Mouse (Mus musculus): Measurements from ENCODE around the gene Elf2.
"Not testable (repeated sequence)": the region's sequence is repeated elsewhere in the genome, so short reads cannot be mapped to it uniquely, and the experiment has no call there.

Elf2 gene

DNA sequence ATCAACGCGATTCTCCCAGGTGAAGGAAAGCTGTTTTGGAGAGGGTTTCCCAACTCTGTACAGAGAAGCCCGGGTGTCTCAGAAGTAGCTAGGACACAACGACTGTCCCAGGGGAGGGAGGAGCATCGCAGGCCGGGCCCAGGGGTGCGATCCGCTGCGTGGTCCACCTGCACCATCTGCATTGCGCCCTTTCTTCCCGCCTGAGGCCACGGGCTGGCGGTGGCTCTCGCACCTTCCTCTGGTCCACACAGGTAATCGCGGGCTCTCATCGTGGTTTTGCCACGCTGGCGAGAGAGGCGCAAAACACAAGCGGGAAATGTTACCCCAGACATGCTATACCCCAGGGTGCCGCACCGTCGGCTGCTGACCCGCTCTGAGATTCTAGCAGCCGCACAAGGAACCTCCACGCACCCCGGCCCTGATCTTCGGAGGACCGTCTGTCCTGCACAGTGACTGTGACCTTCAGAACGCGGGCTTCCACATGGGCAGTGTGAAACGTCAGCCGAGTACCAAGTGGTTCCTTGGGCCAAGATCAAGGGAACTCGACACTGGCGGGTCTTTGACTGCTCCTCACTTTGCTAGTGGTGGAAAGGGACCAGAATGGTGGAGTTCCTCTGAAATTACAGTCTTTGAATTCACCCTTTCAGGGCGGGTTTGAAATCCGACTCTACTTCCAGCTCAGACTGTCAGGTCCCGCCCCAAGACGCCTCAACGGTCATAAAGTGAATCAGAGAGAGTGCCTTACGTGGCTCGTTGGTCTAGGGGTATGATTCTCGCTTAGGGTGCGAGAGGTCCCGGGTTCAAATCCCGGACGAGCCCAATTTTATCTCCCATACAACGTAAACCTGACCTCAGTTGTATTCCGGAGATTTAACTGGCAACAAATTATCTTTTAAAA, 18.4 kb upstream of the Elf2 start:
- peak; percentile 90 for DNase-seq

DNA sequence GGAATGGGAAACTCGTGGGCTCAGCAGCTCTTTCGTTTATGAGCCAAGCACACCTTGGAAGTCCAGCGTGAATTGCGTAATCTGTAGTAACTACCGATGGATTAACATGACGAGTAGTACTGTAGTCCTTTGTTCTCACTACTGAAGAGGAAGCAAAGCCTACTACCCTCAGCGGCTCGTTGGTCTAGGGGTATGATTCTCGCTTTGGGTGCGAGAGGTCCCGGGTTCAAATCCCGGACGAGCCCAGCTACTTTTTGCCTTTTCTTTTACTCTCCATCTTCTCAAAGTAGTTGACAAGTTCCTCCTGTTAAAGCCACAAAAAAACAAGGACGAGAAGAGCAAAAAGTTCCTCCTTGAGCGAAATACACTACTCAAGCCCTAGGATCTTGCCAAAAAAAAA, 17.7 kb upstream of the Elf2 start:
- DNase-seq, result peak; percentile 89

DNA sequence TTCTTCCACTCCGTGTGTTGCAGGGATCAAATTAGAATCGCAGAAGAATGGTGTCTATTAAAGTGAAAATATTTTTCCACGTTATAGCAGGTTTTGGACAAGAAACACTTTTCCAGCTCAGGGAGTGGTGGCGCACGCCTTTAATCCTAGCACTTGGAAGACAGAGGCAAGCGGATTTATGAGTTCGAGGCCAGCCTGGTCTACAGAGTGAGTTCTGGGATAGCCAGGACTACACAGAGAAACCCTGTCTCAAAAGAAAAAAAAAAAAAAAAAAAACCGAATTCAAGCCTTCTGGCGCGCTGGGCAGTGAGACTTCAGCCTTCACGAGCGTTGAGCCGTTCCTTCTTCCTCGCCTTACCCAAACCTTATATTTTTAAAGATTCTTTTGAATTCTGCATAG, 17.2 kb upstream of the Elf2 start:
- DNase-seq, result peak; percentile 60

- no peak for DNase-seq
Measured at GRCm38 (mm10) chr3:51357078-51357477, 16.6 kb upstream of the Elf2 start.

DNA sequence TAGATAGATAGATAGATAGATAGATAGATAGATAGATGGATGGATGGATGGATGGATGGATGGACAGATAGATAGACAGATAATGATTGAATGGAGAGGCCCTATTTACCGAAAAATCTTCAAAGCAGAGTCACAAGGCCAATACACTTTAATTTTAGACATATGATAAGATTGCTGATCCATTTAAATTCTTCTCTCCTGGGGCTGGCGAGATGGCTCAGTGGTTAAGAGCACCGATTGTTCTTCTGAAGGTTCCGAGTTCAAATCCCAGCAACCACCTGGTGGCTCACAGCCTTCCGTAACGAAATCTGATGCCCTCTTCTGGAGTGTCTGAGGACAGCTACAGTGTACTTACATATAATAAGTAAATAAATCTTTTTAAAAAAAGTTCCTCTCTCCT, 14.5 kb upstream of the Elf2 start:
- DNase-seq, result not testable (repeated sequence)

GRCm38 (mm10) chr3:51354034-51354427, 13.6 kb upstream of the Elf2 start:
- no peak for DNase-seq

GRCm38 (mm10) chr3:51353325-51354033, 13.0 kb upstream of the Elf2 start:
- DNase-seq, result peak; percentile 78

GRCm38 (mm10) chr3:51350806-51351205, 10.3 kb upstream of the Elf2 start:
- DNase-seq, result no peak

DNA sequence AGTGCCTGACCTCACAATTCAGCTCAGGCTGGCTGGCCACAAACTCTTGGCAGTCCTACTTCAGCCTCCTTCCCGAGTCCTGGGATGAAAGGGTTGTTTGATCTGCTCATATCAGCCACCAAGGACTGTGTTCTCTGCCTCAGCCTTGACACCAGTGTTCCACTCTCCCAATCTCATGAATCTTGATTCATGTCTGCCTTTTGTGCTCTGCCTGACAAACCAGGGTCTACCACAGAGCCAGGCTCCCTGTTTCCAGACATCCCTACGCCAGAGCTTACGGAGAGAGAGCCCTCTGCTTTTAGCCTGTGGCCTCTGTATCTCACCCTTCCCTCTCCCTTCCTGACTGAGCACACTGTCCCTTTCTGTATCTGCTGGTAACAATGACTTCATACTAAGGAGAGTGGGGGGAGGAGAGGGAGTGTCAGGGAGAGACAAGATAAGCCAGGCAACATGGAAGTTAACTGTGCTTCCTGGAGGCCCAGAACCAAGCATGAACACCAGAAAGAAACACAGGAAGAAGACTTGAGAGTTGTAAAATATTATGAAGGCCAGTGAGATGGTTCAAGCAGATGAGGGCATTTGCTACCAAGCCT, 8.3 kb upstream of the Elf2 start:
- DNase-seq, result peak; percentile 36

DNA sequence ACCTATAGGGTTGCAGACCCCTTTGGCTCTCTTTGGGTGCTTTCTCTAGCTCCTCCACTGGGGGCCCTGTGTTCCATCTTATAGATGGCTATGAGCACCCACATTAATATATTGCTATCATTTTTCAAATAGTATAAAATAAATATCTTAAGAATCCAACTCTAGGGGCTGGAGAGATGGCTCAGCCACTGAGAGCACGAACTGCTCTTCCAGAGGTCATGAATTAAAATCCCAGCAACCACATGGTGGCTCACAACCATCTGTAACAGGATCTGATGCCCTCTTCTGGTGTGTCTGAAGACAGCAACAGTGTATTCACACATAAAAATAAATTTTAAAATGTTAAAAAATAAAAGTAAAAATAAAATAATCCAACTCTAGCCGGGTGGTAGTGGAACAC, 4.6 kb upstream of the Elf2 start:
- not testable (repeated sequence) for DNase-seq

- DNase-seq, result not testable (repeated sequence)
Measured at GRCm38 (mm10) chr3:51344182-51344581, 3.7 kb upstream of the Elf2 start.

- no peak for DNase-seq
Measured at GRCm38 (mm10) chr3:51343260-51343659, 2.8 kb upstream of the Elf2 start.

- no peak for DNase-seq
Measured at GRCm38 (mm10) chr3:51342152-51342551, 1.7 kb upstream of the Elf2 start.

DNA sequence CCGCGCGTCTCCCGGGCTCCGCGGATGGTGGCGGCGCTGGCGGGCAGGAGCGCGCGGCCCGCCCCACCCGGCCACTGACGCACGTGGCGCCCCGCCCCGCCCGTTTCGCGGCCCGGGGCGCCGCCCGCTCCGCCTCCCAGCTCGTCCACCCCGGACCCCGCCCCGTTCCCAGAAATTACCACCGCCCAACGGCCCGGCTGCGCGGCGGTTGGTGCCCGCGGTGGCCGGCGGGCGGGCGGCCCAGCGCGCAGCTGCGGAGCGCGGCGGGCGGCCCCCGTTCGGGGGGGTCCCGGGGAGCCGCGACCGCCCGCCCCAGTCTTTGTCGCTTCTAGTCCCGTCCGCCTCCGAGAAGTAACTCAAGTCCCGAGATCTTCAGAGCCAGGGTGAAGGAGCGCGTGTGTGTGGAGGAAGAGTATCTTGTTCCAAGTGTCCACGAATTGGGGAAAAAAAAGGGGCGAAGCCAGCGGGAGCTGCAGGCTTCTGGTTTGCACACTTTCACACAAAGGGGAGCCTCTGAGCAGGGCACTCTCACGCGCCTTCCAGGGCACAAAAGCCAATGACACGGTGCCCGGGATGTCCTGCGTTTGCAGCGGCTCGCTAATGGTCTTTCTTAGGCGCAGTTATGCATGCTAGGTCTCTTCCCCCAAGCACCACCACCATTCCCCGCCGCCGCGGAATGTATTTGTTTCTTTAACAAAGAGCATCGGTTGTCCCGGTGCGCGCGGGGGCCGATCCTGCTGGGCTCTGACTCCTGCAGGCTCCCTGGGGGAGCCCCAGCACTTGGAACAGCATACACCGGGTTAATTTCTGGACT, 1.0 kb upstream of the Elf2 start:
- peak; percentile 95 for DNase-seq

DNA sequence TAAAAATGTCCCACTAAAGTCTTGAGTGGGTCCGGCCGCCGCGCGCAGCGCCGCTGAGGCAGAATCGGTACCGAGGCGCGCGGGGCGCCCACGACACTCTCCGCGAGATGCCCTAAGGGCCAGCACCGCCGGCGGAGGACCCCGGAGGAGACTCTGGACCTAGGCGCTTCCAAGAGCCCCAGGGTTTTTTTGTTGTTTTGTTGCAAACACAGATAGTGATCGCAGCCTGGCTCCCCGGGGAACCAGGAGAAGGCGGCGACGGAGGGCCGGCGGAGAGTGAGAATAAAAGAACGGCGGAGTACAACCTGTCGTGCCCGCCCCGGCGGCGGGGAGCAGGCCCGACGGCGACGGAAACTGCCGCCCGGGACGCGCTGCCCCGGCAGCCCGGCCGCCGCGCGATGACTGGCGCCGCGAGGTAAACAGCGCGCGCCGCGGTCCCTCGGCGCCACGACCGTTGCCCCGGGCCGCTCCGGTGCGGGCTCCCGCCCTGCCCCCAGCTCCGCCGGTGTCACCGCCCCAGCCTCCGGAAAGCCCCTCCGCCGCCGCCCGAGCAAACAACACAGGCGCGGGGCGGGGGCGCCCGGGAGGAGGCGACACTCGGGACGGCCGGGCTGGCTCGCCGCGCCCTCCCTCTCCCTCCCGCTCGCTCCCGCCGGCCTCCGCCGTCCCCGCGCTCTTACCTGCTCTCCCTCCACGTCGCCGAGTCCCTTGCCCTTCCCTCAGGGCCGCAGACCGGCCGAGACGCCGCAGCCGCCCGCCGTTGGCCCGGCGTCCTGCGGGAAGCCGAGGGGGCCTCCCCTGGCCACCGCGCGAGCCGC, 520 bp downstream of the Elf2 start:
- peak; percentile 71 for DNase-seq

GRCm38 (mm10) chr3:51339378-51339733, 1.1 kb downstream of the Elf2 start:
- no peak for DNase-seq

DNA sequence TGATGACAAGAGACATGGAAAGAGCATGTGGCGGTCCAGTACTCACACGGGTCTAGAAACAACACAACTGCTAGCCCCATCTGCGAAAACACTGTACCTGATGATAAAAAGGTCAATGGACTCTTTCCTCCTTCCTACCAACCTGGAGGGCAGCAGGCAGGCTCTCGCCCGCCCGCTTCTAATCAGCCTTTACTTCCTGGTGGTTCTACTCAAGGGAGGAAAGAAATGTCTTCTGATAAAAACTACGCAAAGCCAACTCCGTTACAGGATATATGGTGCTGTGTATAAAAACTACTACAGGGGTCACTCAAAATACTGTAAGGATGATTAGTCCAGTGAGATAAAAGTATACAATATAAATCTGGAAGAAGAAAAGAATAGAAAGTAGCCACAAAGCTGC, 5.1 kb downstream of the Elf2 start:
- DNase-seq, result no peak

- no peak for DNase-seq
Measured at GRCm38 (mm10) chr3:51333950-51334349, 6.5 kb downstream of the Elf2 start.

DNA sequence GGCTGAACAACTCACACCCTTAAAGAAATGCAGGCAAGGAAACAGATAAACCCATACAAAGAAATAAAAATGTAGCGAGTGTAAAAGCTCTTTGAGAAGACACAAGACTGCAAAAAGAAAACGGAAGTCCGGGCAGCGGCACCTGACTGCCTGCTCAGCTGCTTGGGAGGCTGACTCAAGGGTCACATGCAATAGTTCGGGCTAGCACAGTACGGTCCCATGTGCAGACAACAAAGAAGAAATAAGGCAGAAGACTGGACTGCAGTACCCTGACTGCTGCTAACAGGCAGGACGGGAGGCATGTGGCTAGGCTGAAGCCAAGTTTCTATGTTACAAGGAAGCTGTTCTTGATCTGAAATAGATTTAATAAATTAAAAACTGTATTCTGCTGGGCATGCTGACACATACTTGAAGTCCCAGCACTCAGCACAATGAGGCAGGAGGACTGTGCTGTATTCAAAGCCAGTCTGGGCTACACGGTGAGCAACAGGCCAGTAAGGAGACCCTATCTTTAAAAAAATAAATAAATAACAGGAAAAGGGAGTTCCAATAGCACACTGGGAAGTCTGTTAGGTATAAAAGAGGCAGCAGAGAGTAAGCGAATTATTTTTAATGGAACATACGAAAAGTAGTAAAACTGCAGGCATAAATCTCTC, 7.1 kb downstream of the Elf2 start:
- DNase-seq, result peak; percentile 34

DNA sequence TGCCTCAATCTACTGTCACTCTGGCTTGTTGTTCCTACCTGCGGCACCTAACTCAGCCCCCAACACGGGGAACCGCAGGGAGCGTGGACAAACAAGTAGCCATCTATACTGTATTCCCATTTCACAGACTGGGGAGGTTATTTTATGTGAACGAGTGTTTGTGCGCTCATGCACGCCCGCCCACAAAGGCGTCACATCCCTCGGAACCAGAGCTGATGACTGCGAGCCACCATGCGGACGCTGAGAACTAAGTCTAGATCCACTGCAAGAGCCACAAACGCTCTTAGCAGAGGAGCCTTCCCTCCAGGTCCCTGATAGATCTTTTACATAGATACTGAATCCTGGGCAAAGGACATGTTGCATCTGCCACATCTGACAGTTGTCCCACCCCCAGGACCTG, 10.4 kb downstream of the Elf2 start:
- DNase-seq, result no peak

GRCm38 (mm10) chr3:51328546-51328945, 11.9 kb downstream of the Elf2 start:
- no peak for DNase-seq

DNA sequence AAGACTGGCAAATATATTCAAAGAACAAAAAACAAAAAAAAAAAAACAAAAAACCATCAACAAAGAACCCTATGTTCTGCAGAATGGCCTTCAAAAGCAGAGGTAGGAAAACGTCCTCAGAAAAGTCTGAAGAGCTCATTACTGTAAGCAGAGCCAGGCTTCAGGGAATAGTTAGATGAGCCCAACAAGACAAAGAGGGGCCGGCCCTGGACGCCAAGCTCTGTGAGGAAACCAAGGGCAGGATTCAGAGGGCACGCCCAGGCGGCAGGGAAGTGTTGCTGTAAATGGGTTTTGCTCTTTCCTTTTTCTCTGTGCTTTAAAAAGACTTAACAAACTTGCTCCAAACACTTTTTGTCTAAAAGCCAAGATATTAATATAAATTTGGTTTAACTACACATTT, 12.6 kb downstream of the Elf2 start:
- DNase-seq, result no peak

All from liver (tissue).